Mouse (Mus musculus) megakaryocyte-erythroid progenitor cell, adult 5-6 weeks (primary cell): ENCODE data around the gene Zfp444. TPM values are rescaled to one million over a fixed set of nuclear protein-coding genes. Genes with fewer than 3 reads are reported as not detected.

ENCODE experiments used
- ATAC-seq: replicated peaks from 2 replicates; pipeline ENCODE4 v1.8.0; 2016; ENCODE audit warnings: mild to moderate bottlenecking, inconsistent platforms; ENCODE audit not compliant: severe bottlenecking, poor library complexity, low FRiP score, low TSS enrichment
- total RNA-seq, 2 experiments: library from RNA; stranded (forward) in 1 of 2; stranded (reverse) in 1 of 2; fragments of 200-1000, 215-1000 nt in 1 of 2; fragments of >200 nt in 1 of 2; fragmentation: Nextera tagmentation in 1 of 2; gene quantifications; 2 replicates each; pipeline ENCODE4 v1.2.3; 2014 to 2017

Gene Zfp444
- total RNA-seq (2014; fragmentation: Nextera tagmentation) = 4.1 and 11.9 TPM in 2 replicates
- 21.9 and 22.6 TPM in 2 replicates for total RNA-seq (2017)

DNA sequence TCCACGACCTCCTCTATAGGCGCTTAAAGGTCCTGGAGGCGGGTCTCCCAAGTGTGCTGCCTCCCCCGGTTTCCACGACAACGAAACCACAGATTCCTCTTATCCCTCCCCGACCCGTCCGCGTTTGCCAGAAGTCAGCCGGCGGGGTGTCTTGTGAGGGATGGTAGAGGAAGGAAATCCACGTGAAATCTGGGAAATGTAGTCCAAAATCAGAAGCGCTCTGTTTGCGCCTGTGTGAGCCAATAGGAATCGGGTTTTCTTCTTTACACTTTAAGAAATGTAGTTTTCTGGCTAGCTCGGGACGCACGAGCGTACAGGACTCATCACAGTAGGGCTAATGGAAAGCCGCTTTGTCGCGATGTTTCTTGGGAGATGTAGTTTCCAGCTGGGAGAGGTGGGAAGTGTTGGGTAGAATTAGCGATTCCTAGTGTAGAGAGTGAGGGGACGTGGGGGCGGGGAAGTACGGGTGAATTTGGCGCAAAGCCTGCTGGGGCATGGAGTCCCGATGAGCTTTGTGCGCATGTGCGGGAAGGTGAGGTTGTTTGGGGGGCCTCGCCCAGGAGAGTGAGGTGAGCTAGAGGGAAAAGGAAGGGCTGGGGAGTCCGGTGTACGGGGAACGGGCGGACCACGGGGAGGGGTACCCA lies at the start of gene Zfp444:
Gene Zfp444, plus strand, starts transcription at position 221 of the 644 bp plus-strand sequence.
- ATAC-seq = peak; percentile 77

GRCm38 (mm10) chr7:6126690-6127448 lies 45.2 kb upstream of the Zfp444 start:
- peak; percentile 88 for ATAC-seq

- 0 out of 2 replicates have a peak, but pooled peaks have one; percentile 11 for ATAC-seq
Observed at GRCm38 (mm10) chr7:6130346-6130745, 41.7 kb upstream of the Zfp444 start.

DNA sequence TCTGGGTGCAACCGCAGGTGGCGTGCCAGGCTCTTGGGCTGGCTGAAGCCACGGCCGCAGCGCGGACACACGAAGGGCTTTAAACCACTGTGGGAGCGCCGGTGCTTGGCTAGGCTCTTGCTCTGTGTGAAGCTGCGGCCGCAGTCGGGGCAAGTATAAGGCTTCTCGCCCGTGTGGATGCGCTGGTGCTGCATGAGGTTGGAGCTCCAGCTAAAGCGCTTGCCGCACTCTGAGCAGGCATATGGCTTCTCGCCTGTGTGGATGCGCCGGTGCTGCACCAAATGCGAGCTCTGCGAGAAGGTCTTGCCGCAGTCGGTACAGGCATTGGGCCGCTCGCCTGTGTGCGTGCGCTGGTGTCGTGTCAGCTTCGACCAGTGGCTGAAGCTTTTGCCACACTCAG lies 39.4 kb upstream of the Zfp444 start:
- ATAC-seq = no peak

GRCm38 (mm10) chr7:6136497-6136896 lies 35.5 kb upstream of the Zfp444 start:
- ATAC-seq = no peak

DNA sequence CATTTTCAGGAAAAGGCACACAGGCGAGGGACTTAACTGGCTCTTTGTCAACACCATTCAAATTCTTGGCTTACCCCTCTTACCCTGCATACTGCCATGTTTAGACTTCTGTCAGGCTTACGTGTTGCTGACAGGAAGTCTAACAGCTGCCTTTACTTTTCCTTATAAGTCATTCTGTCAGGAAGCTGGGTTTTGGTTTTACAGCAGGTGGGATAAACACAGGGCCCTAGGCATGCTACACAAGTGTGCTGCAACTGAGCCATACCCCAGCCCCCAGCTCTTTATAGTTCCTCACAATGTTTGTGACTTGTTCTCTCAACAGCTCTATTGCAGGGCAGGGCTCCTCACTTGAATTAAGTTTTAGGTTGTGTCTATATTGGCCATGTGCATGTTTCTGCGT lies 32.7 kb upstream of the Zfp444 start:
- no peak for ATAC-seq

- ATAC-seq = peak; percentile 81
Observed at GRCm38 (mm10) chr7:6143991-6144531, 28.0 kb upstream of the Zfp444 start.

- no peak for ATAC-seq
Observed at GRCm38 (mm10) chr7:6145423-6146188, 26.4 kb upstream of the Zfp444 start.

DNA sequence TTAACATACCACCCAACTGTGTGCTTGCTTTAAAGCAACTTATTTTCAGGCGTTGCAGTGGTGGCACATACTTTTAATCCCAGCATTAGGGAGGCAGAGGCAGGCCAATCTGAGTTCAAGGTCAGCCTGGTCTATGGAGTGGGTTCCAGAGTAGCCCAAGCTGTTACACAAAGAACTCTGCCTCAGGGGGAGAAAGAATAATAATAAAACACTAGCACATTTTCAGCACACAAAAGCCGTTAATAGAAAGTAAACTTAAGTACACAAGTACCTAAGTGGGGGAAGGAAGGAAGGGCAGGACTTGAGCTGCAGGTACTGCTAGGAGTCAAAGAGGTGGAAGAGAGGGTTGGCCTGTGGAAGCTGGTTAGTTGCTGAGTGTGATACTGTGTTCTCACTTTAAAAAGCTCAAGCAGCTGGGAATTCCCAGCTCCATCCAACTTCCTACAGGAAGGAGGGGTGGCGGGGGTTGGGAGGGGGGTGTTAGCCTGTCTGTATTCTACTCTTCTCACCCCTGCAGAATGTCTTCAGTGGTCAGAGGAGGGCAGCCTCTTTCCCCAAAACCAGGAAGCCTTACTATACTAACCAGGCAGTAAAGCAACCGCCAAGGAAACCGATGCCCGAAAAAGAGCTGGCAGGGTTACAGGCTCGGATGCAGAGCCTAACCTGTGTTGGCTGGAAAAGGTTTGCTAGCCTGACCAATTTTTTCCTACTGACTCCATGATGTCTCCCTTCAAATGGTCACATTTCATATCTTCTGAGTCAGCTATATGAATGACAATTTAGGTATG lies 25.6 kb upstream of the Zfp444 start:
- ATAC-seq = no peak

GRCm38 (mm10) chr7:6146982-6147325 lies 25.1 kb upstream of the Zfp444 start:
- ATAC-seq = peak; percentile 73

GRCm38 (mm10) chr7:6147688-6148087 lies 24.3 kb upstream of the Zfp444 start:
- ATAC-seq = no peak

GRCm38 (mm10) chr7:6151266-6151665 lies 20.8 kb upstream of the Zfp444 start:
- no peak for ATAC-seq

DNA sequence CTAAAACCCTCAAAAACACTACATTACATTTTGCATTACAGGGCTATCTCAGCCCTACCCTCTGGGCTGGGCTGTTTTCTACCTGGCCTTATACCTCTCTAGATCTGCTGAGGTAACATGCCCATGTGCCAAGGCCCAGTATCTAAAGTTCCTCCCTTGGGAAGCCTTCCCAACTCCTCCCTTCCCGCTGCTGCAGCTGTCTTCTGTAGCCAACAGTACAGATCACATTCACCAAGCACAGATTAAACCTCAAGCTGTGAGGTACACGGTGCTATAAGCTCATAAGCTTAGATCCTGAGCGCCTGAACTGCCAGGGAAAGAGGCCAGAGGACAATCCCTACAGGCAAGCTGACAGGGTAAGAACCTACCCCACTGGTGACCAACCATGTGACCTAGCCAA lies 20.0 kb upstream of the Zfp444 start:
- ATAC-seq = no peak

DNA sequence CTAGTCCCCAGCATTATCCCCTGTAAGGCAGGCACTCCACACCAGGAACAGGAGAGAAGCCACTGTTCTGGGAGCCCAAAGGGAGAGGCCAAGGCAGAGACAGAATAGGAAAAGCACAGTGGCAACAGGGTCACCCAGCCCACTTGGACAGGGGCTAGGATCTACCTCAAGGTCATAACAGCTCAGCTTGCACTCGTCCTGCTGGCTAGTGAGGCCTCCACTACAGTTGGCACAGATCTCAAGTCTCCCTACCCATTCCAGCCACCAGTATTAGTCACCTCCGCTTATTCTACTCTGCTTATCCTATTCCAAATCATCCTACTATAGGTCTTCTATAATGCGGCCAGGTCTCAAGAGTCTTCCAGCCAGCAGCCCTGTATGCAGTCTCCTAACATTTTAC lies 18.9 kb upstream of the Zfp444 start:
- ATAC-seq = no peak

DNA sequence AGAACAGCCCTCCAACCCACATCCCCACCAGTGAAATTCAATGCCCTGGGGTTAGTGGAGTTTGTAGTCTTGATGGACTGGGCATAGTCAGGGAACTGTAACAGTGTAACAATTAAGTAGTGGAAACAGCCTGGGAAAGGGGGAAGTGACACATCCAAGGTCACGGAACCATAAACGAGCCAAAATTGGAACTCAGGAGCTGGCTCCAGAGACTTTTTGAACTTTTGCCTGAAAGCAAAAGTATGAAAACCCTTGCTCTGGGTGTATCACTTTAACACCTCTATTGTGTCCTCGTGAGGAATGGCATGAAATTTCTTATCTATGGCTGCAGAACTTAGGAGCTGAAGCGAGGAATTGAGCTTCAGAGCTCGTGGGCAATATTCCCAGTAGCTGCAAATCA lies 17.9 kb upstream of the Zfp444 start:
- ATAC-seq = no peak

GRCm38 (mm10) chr7:6155031-6155872 lies 16.8 kb upstream of the Zfp444 start:
- ATAC-seq = peak; percentile 35

DNA sequence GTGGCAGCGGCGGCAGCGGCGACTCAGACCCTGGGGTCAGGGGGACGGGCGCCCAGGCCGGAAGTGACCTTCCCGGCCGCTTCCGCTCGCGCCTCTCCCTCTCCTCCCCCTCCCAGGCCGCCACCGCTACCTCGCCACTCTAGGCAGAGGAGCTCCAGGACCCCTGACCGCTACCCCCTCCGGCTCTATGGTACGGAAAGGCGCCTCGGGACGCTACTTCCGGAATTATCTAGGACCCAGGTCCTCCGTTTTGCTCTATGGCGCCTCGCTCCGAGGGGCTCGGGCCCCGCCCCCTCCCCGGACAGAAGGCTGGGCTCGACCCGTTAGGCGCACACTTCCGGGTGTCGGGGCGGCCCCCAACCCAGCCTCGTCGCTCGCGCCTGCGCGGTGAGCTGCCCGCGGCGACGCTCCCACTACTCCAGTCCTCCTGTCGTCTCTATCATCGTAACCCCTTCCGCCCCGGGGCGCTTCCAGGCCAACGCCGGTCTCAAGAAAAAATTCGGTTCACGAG lies 16.1 kb upstream of the Zfp444 start, which contains the start of gene Zfp787:
Gene Zfp787, minus strand, starts transcription at position 97 of the 511 bp plus-strand sequence.
- ATAC-seq = peak; percentile 76

DNA sequence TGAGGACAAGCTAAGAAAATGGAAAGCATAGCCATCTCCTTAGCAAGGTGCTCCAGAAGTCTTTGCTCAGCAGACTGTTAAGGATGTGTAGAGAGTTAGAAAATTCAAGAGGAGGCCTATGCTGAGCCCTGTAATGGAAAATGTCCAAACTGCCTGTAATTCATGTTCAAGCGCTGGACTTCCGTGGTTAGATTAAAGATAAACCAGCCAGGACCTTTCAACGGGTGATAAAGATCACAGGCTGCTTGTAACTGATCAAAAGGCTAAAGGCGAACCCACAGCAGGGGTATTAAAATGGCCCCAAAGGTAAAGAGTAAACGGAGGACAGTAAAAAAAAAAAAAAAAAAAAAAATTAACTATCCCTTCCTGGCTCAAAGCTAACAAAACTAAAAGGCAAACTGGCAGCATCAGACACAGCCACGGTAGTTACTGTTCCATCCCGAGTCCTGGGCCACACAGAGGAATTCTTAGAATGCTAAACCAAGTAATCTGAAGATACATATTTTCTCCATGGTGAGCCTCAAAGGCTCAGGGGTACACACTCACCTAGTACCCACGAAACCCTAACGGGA lies 15.0 kb upstream of the Zfp444 start:
- ATAC-seq = no peak
